Mouse (Mus musculus) thymus, postnatal 36 days (tissue): Measurements from ENCODE around the gene Havcr2.
"Not testable (repeated sequence)": the region's sequence is repeated elsewhere in the genome, so short reads cannot be mapped to it uniquely, and the experiment has no call there.

Experiments used
- DNase-seq, 2 experiments: peaks; one replicate each; pipeline ENCODE4 v3.0.0; 2022; ENCODE audit warnings: mixed read lengths in 2 of 2

The Havcr2 gene

GRCm38 (mm10) chr11:46461362-46461761 is 6.6 kb downstream of the Havcr2 start:
- no peak for DNase-seq

GRCm38 (mm10) chr11:46461931-46462330 is 7.2 kb downstream of the Havcr2 start:
- no peak for DNase-seq

GRCm38 (mm10) chr11:46466878-46467277 is 12.1 kb downstream of the Havcr2 start:
- DNase-seq: no peak

- no peak for DNase-seq
Measured at GRCm38 (mm10) chr11:46474220-46474619, 19.5 kb downstream of the Havcr2 start.

- no peak for DNase-seq
Measured at GRCm38 (mm10) chr11:46479311-46479710, 24.6 kb downstream of the Havcr2 start.

GRCm38 (mm10) chr11:46480517-46480916 is 25.8 kb downstream of the Havcr2 start:
- DNase-seq: no peak

- DNase-seq: no peak
Measured at GRCm38 (mm10) chr11:46488231-46488630, 33.5 kb downstream of the Havcr2 start.

GRCm38 (mm10) chr11:46488650-46489049 is 33.9 kb downstream of the Havcr2 start:
- no peak for DNase-seq

- no peak for DNase-seq
Measured at GRCm38 (mm10) chr11:46507146-46507545, 52.4 kb downstream of the Havcr2 start.

- DNase-seq: no peak
Measured at GRCm38 (mm10) chr11:46509900-46510299, 55.2 kb downstream of the Havcr2 start.

- DNase-seq: not testable (repeated sequence)
Measured at GRCm38 (mm10) chr11:46521341-46521740, 66.6 kb downstream of the Havcr2 start.

GRCm38 (mm10) chr11:46522719-46523118 is 68.0 kb downstream of the Havcr2 start:
- no peak for DNase-seq

GRCm38 (mm10) chr11:46523912-46524311 is 69.2 kb downstream of the Havcr2 start, which contains the start of gene Gm12169:
Gene Gm12169 (plus strand): TSS chr11:46524212.
- DNase-seq: no peak

- DNase-seq: no peak
Measured at GRCm38 (mm10) chr11:46530149-46530548, 75.4 kb downstream of the Havcr2 start.
